Mouse (Mus musculus) neural tube, embryonic 11.5 days (tissue): Measurements from ENCODE around the gene Cacna1e. TPM values are rescaled to one million over a fixed set of nuclear protein-coding genes. Genes with fewer than 3 reads are reported as not detected.

Experiments
- polyA plus RNA-seq: library from polyadenylated mRNA; unstranded; fragments of >200 nt; fragmentation: Nextera tagmentation; extraction: Ambion mirVana; gene quantifications from 2 replicates; pipeline ENCODE4 v1.2.1, GENCODE M21; 2014

The Cacna1e gene
- polyA plus RNA-seq, 1 experiment from 2014 or later, result 2.8 TPM

Other genes starting within 250 kb of the Cacna1e start
- 17.3 and 19.3 TPM in 2 replicates for gene Ier5, start 215.1 kb upstream of the Cacna1e start, polyA plus RNA-seq